Mouse (Mus musculus): Measurements from ENCODE around the gene Itgax. TPM values are rescaled to one million over a fixed set of nuclear protein-coding genes. Genes with fewer than 3 reads are reported as not detected.

Gene Itgax
- 0.08 TPM in 1 of 2 replicates, not detected in the other for polyA plus RNA-seq (2015; fragmentation: Nextera tagmentation; extraction: Ambion mirVana)

GRCm38 (mm10) chr7:128128741-128129720 lies at the start of gene Itgax:
Gene Itgax (plus strand): TSS chr7:128129547.

GRCm38 (mm10) chr7:128154076-128154475 lies 24.7 kb downstream of the Itgax start, which contains the start of gene Itgad:
Gene Itgad (plus strand): TSS chr7:128154376.

Other genes starting within 250 kb of the Itgax start
- gene Prss53, start 238.6 kb upstream of the Itgax start, polyA plus RNA-seq (2015; fragmentation: Nextera tagmentation; extraction: Ambion mirVana): 0.76 and 0.77 TPM in 2 replicates
- not detected in 2 replicates for gene Gm21974, start 234.1 kb upstream of the Itgax start, polyA plus RNA-seq (2015; fragmentation: Nextera tagmentation; extraction: Ambion mirVana)
- 94.0 and 98.3 TPM in 2 replicates for gene Vkorc1, start 233.9 kb upstream of the Itgax start, polyA plus RNA-seq (2015; fragmentation: Nextera tagmentation; extraction: Ambion mirVana)
- 59.5 and 62.2 TPM in 2 replicates for gene Bckdk, start 225.5 kb upstream of the Itgax start, polyA plus RNA-seq (2015; fragmentation: Nextera tagmentation; extraction: Ambion mirVana)
- gene Kat8, start 217.0 kb upstream of the Itgax start, polyA plus RNA-seq (2015; fragmentation: Nextera tagmentation; extraction: Ambion mirVana): 32.9 and 34.4 TPM in 2 replicates
- gene Prss8, start 199.4 kb upstream of the Itgax start, polyA plus RNA-seq (2015; fragmentation: Nextera tagmentation; extraction: Ambion mirVana): 0.75 and 0.80 TPM in 2 replicates
- 18.5 and 19.6 TPM in 2 replicates for gene Prss36, start 182.8 kb upstream of the Itgax start, polyA plus RNA-seq (2015; fragmentation: Nextera tagmentation; extraction: Ambion mirVana)
- 283 and 308 TPM in 2 replicates for gene Fus, start 162.1 kb upstream of the Itgax start, polyA plus RNA-seq (2015; fragmentation: Nextera tagmentation; extraction: Ambion mirVana)
- gene Pycard, start 135.7 kb upstream of the Itgax start, polyA plus RNA-seq (2015; fragmentation: Nextera tagmentation; extraction: Ambion mirVana): 13.0 and 15.8 TPM in 2 replicates
- gene Trim72, start 125.6 kb upstream of the Itgax start, polyA plus RNA-seq (2015; fragmentation: Nextera tagmentation; extraction: Ambion mirVana): not detected in 2 replicates
- gene Itgam, start 66.9 kb upstream of the Itgax start, polyA plus RNA-seq (2015; fragmentation: Nextera tagmentation; extraction: Ambion mirVana): 1.4 and 1.5 TPM in 2 replicates
- gene Gm49368, start 66.9 kb upstream of the Itgax start, polyA plus RNA-seq (2015; fragmentation: Nextera tagmentation; extraction: Ambion mirVana): not detected in 2 replicates
- 0.32 TPM in 1 of 2 replicates, not detected in the other for gene Itgad, start 24.8 kb downstream of the Itgax start, polyA plus RNA-seq (2015; fragmentation: Nextera tagmentation; extraction: Ambion mirVana)
- 1.2 and 1.6 TPM in 2 replicates for gene Cox6a2, start 76.8 kb downstream of the Itgax start, polyA plus RNA-seq (2015; fragmentation: Nextera tagmentation; extraction: Ambion mirVana)
- 12.5 and 14.3 TPM in 2 replicates for gene Armc5, start 107.8 kb downstream of the Itgax start, polyA plus RNA-seq (2015; fragmentation: Nextera tagmentation; extraction: Ambion mirVana)
- 4.3 TPM in 2 replicates for gene 9130023H24Rik, start 108.5 kb downstream of the Itgax start, polyA plus RNA-seq (2015; fragmentation: Nextera tagmentation; extraction: Ambion mirVana)
- gene Tgfb1i1, start 117.3 kb downstream of the Itgax start, polyA plus RNA-seq (2015; fragmentation: Nextera tagmentation; extraction: Ambion mirVana): 26.8 and 30.1 TPM in 2 replicates
- not detected in 2 replicates for gene Slc5a2, start 136.1 kb downstream of the Itgax start, polyA plus RNA-seq (2015; fragmentation: Nextera tagmentation; extraction: Ambion mirVana)
- gene BC017158, start 168.6 kb downstream of the Itgax start, polyA plus RNA-seq (2015; fragmentation: Nextera tagmentation; extraction: Ambion mirVana): 18.3 and 18.9 TPM in 2 replicates